Mouse (Mus musculus) myocyte (in vitro differentiated cells): ENCODE results near the gene Stmn3. TPM values are rescaled to one million over a fixed set of nuclear protein-coding genes. Genes with fewer than 3 reads are reported as not detected.
A peak's percentile ranks its signal among the peaks of the same experiment; 100 is the strongest.
"Not testable (repeated sequence)": the region's sequence is repeated elsewhere in the genome, so short reads cannot be mapped to it uniquely, and the experiment has no call there.

Source experiments
- H3K27me3 ChIP-seq: one replicate; pipeline ENCODE4 v1.6.1; 2011; ENCODE audit not compliant: control insufficient read depth, insufficient read depth, insufficient read length
- H3K36me3 ChIP-seq: one replicate; pipeline ENCODE4 v1.6.1; 2011; ENCODE audit not compliant: control insufficient read depth, insufficient read depth
- H3K4me2 ChIP-seq: one replicate; pipeline ENCODE4 v1.6.1; 2011; ENCODE audit warnings: low read depth, control low read depth
- H3K4me3 ChIP-seq: one replicate; pipeline ENCODE4 v1.5.1; 2011; ENCODE audit warnings: mild to moderate bottlenecking, control low read depth, moderate library complexity
- H3K79me2 ChIP-seq: one replicate; pipeline ENCODE4 v1.6.1; 2011; ENCODE audit not compliant: control insufficient read depth, insufficient read depth
- H3ac ChIP-seq: one replicate; pipeline ENCODE4 v1.6.1; 2011; ENCODE audit not compliant: control insufficient read depth, insufficient read length
- CEBPB ChIP-seq: IDR thresholded peaks from 2 replicates; pipeline ENCODE4 v1.6.1; 2011; ENCODE audit warnings: mild to moderate bottlenecking, moderate library complexity; ENCODE audit not compliant: poor library complexity, insufficient read depth, severe bottlenecking
- E2F4 ChIP-seq: IDR thresholded peaks from one replicate; pipeline ENCODE4 v1.6.1; 2011; ENCODE audit warnings: mild to moderate bottlenecking, control low read depth, moderate library complexity; ENCODE audit not compliant: insufficient read depth
- MAX ChIP-seq: IDR thresholded peaks from one replicate; pipeline ENCODE4 v1.6.1; 2011; ENCODE audit warnings: low read depth, mild to moderate bottlenecking, control low read depth
- MYOD1 ChIP-seq, 3 experiments: IDR thresholded peaks; one replicate each; pipeline ENCODE4 v1.6.1; 2011; ENCODE audit warnings: control low read depth in 2 of 3, low read depth in 2 of 3, mild to moderate bottlenecking in 2 of 3, moderate library complexity in 1 of 3; ENCODE audit not compliant: insufficient read length in 2 of 3, control insufficient read depth in 1 of 3
- MYOG ChIP-seq, 3 experiments: IDR thresholded peaks; one replicate each; pipeline ENCODE4 v1.6.1; 2011; ENCODE audit warnings: control low read depth in 2 of 3, low read depth in 2 of 3, mild to moderate bottlenecking in 2 of 3; ENCODE audit not compliant: insufficient read length in 2 of 3, control insufficient read depth in 1 of 3, insufficient read depth in 1 of 3
- POLR2A ChIP-seq: IDR thresholded peaks from one replicate; pipeline ENCODE4 v1.6.1; 2011; ENCODE audit warnings: low read depth, mild to moderate bottlenecking, control low read depth, moderate library complexity; ENCODE audit not compliant: insufficient read length
- POLR2AphosphoS2 ChIP-seq: IDR thresholded peaks from one replicate; pipeline ENCODE4 v1.6.1; 2011; ENCODE audit warnings: low read depth, control low read depth; ENCODE audit not compliant: insufficient read length
- REST ChIP-seq: IDR thresholded peaks from one replicate; pipeline ENCODE4 v1.6.1; 2011; ENCODE audit warnings: mild to moderate bottlenecking, control low read depth, moderate library complexity; ENCODE audit not compliant: insufficient read depth, insufficient read length
- SRF ChIP-seq: IDR thresholded peaks from one replicate; pipeline ENCODE4 v1.6.1; 2011; ENCODE audit warnings: low read depth; ENCODE audit not compliant: control insufficient read depth, insufficient read length
- TCF12 ChIP-seq: IDR thresholded peaks from one replicate; pipeline ENCODE4 v1.6.1; 2011; ENCODE audit warnings: mild to moderate bottlenecking, control low read depth; ENCODE audit not compliant: poor library complexity, insufficient read depth, severe bottlenecking
- TCF3 ChIP-seq: IDR thresholded peaks from one replicate; pipeline ENCODE4 v1.6.1; 2011; ENCODE audit warnings: low read depth, control low read depth; ENCODE audit not compliant: insufficient read length
- USF1 ChIP-seq: IDR thresholded peaks from one replicate; pipeline ENCODE4 v1.6.1; 2011; ENCODE audit warnings: low read depth, mild to moderate bottlenecking, control low read depth, moderate library complexity
- polyA plus RNA-seq: library from polyadenylated mRNA; unstranded; fragments of >200 nt; fragmentation: generic; extraction: Trizol; gene quantifications from one replicate; pipeline ENCODE4 v1.2.1, GENCODE M21; 2012; ENCODE audit warnings: missing spikeins

The Stmn3 gene
- polyA plus RNA-seq, 1 experiment = 0.07 TPM

GRCm38 (mm10) chr2:181304944-181305343 lies 9.4 kb downstream of the Stmn3 start:
- TF ChIP-seq USF1 (no peak), POLR2A (no peak), MYOG (IDR thresholded peaks at IDR 0.05; ENCODE audit: control insufficient read depth in 1 of 3, insufficient read depth in 1 of 3, insufficient read length in 2 of 3, low read depth in 2 of 3) (no peak), CEBPB (no peak), MYOD1 (IDR thresholded peaks at IDR 0.05; ENCODE audit: control insufficient read depth in 1 of 3, insufficient read length in 2 of 3, low read depth in 2 of 3) (no peak), REST (no peak), MAX (no peak), E2F4 (no peak), TCF3 (no peak), POLR2AphosphoS2 (no peak), TCF12 (no peak), SRF (no peak)
- no peak overlapping the region for H3K4me3 ChIP-seq
- H3K36me3 ChIP-seq = peaks cover 6% of the 10 kb centered on the region
- H3K79me2 ChIP-seq = no peaks in the 10 kb centered on the region
- H3ac ChIP-seq = no peak overlapping the region
- no peak overlapping the region for H3K4me2 ChIP-seq
- no peaks in the 10 kb centered on the region for H3K27me3 ChIP-seq

DNA sequence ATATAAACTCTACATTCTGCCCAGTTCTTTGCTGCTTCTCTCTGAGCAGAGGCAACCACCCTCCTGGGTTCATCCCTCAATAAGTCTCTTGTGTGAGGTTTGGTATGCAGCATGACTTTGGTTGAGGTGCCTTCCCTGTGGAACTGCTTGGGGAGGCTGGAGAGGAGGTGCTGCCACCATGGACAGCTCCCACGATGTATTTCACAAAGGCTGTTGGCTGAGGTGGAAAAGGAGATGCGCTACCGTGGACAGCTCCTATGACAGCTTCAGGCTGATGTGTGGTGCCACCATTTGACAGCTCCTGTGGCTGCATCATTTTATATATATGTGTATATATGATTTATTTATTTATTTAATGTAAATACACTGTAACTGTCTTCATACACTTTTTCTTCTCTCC lies 12.3 kb downstream of the Stmn3 start:
- H3ac ChIP-seq = no peak overlapping the region
- peaks cover 6% of the 10 kb centered on the region for H3K36me3 ChIP-seq
- no peak overlapping the region for H3K4me2 ChIP-seq
- no peak overlapping the region for H3K4me3 ChIP-seq
- H3K79me2 ChIP-seq = no peaks in the 10 kb centered on the region
- no peaks in the 10 kb centered on the region for H3K27me3 ChIP-seq
- TF ChIP-seq POLR2AphosphoS2 = no peak
- TF ChIP-seq REST = peak; percentile 99
- TF ChIP-seq MYOD1 (IDR thresholded peaks at IDR 0.05; ENCODE audit: control insufficient read depth in 1 of 3, insufficient read length in 2 of 3, low read depth in 2 of 3) = no peak
- TF ChIP-seq E2F4 = no peak
- no peak for TF ChIP-seq USF1

DNA sequence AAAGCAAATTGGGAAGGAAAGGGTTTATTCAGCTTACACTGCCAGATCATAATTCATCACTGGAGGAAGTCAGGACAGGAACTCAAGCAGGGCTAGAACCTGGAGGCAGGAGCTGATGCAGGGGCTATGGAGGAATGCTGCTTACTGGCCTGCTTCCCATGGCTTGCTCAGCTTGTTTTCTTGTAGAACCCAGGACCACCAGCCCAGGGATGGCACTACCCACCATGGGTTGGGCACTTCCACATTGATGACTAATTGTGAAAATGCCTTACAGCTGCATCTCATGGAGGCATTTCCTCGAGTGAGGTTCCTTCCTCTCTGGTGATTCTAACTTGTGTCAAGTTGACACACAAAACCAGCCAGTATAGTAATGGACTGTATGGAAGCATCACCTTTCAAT lies 23.4 kb downstream of the Stmn3 start:
- TF ChIP-seq MYOG (IDR thresholded peaks at IDR 0.05; ENCODE audit: control insufficient read depth in 1 of 3, insufficient read depth in 1 of 3, insufficient read length in 2 of 3, low read depth in 2 of 3) (no peak), MYOD1 (IDR thresholded peaks at IDR 0.05; ENCODE audit: control insufficient read depth in 1 of 3, insufficient read length in 2 of 3, low read depth in 2 of 3) (no peak), CEBPB (no peak), TCF3 (no peak), SRF (no peak), TCF12 (no peak), MAX (no peak), POLR2AphosphoS2 (no peak), POLR2A (no peak), USF1 (no peak), REST (no peak), E2F4 (no peak)
- H3K36me3 ChIP-seq = no peaks in the 10 kb centered on the region

DNA sequence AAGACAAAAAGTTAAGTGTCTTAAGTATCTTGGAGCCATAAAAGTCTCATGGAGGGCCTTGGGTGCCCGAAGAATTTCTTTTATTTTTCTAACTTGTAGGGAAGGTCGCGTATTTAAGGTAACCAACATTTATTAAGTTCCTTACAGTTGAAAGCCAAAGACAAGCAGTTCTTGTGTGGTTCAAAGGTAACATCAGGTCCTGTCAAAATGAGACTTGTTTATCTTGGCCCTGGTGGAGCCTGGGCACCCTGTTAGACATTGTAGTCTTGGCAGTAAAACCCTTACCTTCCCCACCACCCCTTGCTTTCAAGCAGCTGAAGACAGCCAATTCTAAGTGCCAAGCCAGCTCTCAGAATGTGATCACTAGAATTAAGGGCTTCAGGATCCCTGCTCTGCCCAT lies 25.6 kb downstream of the Stmn3 start:
- Histone ChIP-seq H3K4me2 (peak overlapping the region; percentile 90), H3K4me3 (peak overlapping the region; percentile 43), H3K27me3 (no peaks in the 10 kb centered on the region), H3K36me3 (no peaks in the 10 kb centered on the region), H3K79me2 (peaks cover 42% of the 10 kb centered on the region), H3ac (no peak overlapping the region)
- TF ChIP-seq POLR2A = no peak
- TF ChIP-seq REST = no peak
- no peak for TF ChIP-seq TCF3
- no peak for TF ChIP-seq SRF
- TF ChIP-seq CEBPB = no peak
- no peak for TF ChIP-seq MYOG (IDR thresholded peaks at IDR 0.05; ENCODE audit: control insufficient read depth in 1 of 3, insufficient read depth in 1 of 3, insufficient read length in 2 of 3, low read depth in 2 of 3)
- no peak for TF ChIP-seq MAX

More for the DNA sequence above, 23.4 kb downstream of the Stmn3 start:
- Histone ChIP-seq H3K4me3 (no peak overlapping the region), H3ac (no peak overlapping the region), H3K79me2 (peaks cover 27% of the 10 kb centered on the region), H3K27me3 (no peaks in the 10 kb centered on the region), H3K4me2 (no peak overlapping the region)

- Histone ChIP-seq H3ac (peak within 1 kb of the TSS; percentile 44), H3K4me2 (peak within 1 kb of the TSS; percentile 90), H3K4me3 (peak within 1 kb of the TSS; percentile 43), H3K79me2 (peaks cover 46% of the 10 kb centered on the region)
- TF ChIP-seq POLR2A (peak; percentile 84), SRF (peak; percentile 80), POLR2AphosphoS2 (peak; percentile 74)
- not testable (repeated sequence) for H3K27me3 ChIP-seq, H3K36me3 ChIP-seq
Observed at GRCm38 (mm10) chr2:181287958-181288350, 26.3 kb downstream of the Stmn3 start, which contains the start of gene Gmeb2. TSS of gene Gmeb2 (minus strand) at chr2:181288035.
